Mouse (Mus musculus): Measurements from ENCODE around the gene Mblac1. TPM values are rescaled to one million over a fixed set of nuclear protein-coding genes. Genes with fewer than 3 reads are reported as not detected.

Mblac1 gene
- total RNA-seq (2023) = 1 to 10 TPM; 1.6 to 2.4 TPM

GRCm38 (mm10) chr5:138193771-138194727 is at the start of gene Mblac1:
Gene Mblac1 (plus strand): TSS chr5:138194314.

GRCm38 (mm10) chr5:138155443-138155976 is 38.6 kb upstream of the Mblac1 start, which contains the start of gene Zfp113:
Gene Zfp113 (minus strand): TSS chr5:138155744.

GRCm38 (mm10) chr5:138160842-138161665 is 33.1 kb upstream of the Mblac1 start, which contains the start of gene Cops6:
Gene Cops6 (plus strand): TSS chr5:138161071.

GRCm38 (mm10) chr5:138171695-138172491 is 22.2 kb upstream of the Mblac1 start, which contains the start of the genes Ap4m1 and Mcm7:
Gene Ap4m1 (plus strand): TSS chr5:138172002.
Gene Mcm7 (minus strand): TSS chr5:138172422.

GRCm38 (mm10) chr5:138186950-138187638 is 7.0 kb upstream of the Mblac1 start, which contains the start of the genes Taf6 and Cnpy4:
Gene Taf6 (minus strand): TSS chr5:138187451.
Gene Cnpy4 (plus strand): TSS chr5:138187485.

GRCm38 (mm10) chr5:138225700-138226099 is 31.6 kb downstream of the Mblac1 start, which contains the start of gene Nxpe5:
Gene Nxpe5 (plus strand): TSS chr5:138225898.

Other genes starting within 250 kb of the Mblac1 start
- not detected for gene Gjc3, start 231.2 kb upstream of the Mblac1 start, total RNA-seq (2023)
- not detected for gene Azgp1, start 212.8 kb upstream of the Mblac1 start, total RNA-seq (2023)
- not detected for gene Smok3a, start 173.1 kb upstream of the Mblac1 start, total RNA-seq (2023)
- not detected for gene Smok3b, start 172.9 kb upstream of the Mblac1 start, total RNA-seq (2023)
- gene Smok3c, start 141.1 kb upstream of the Mblac1 start, total RNA-seq (2023) = not detected
- gene Zkscan1, start 109.2 kb upstream of the Mblac1 start, total RNA-seq (2023) = 10 to 100 TPM; 16.3 to 21.6 TPM
- gene Zscan21, start 77.4 kb upstream of the Mblac1 start, total RNA-seq (2023) = 10 to 100 TPM; 10.1 to 14.2 TPM
- gene Zfp113, start 38.6 kb upstream of the Mblac1 start, total RNA-seq (2023) = 10 to 100 TPM in 1 of 2 experiments, 1 to 10 TPM in 1; 9.9 to 13.8 TPM
- gene Cops6, start 33.2 kb upstream of the Mblac1 start, total RNA-seq (2023) = 10 to 100 TPM; 51.4 to 60.2 TPM
- gene Ap4m1, start 22.3 kb upstream of the Mblac1 start, total RNA-seq (2023) = 10 to 100 TPM; 34.1 to 40.9 TPM
- gene Mcm7, start 21.9 kb upstream of the Mblac1 start, total RNA-seq (2023) = 10 to 100 TPM; 56.1 to 60.8 TPM
- gene Taf6, start 6.9 kb upstream of the Mblac1 start, total RNA-seq (2023) = 10 to 100 TPM; 34.8 to 37.7 TPM
- 10 to 100 TPM; 15.8 to 21.7 TPM for gene Cnpy4, start 6.8 kb upstream of the Mblac1 start, total RNA-seq (2023)
- under 1 TPM in 1 of 2 experiments, not detected in 1; 0.23 TPM for gene Nxpe5, start 31.6 kb downstream of the Mblac1 start, total RNA-seq (2023)
- gene Lamtor4, start 61.2 kb downstream of the Mblac1 start, total RNA-seq (2023) = 10 to 100 TPM; 41.9 to 45.1 TPM
- gene BC037034, start 69.7 kb downstream of the Mblac1 start, total RNA-seq (2023) = 10 to 100 TPM; 64.9 to 65.9 TPM
- gene Gal3st4, start 78.5 kb downstream of the Mblac1 start, total RNA-seq (2023) = not detected
- not detected for gene Gm43720, start 85.6 kb downstream of the Mblac1 start, total RNA-seq (2023)
- gene Gpc2, start 85.7 kb downstream of the Mblac1 start, total RNA-seq (2023) = 1 to 10 TPM; 2.9 to 4.0 TPM
- gene Stag3, start 85.9 kb downstream of the Mblac1 start, total RNA-seq (2023) = not detected
- 1 to 10 TPM in 1 of 2 experiments, not detected in 1; 1.0 TPM for gene Pvrig, start 147.6 kb downstream of the Mblac1 start, total RNA-seq (2023)
- 10 to 100 TPM; 22.5 to 25.2 TPM for gene Zfp157, start 247.2 kb downstream of the Mblac1 start, total RNA-seq (2023)

Data from B cell, adult 67 days (primary cell).